Mouse (Mus musculus) pancreas, adult 10 weeks (tissue): Measurements from ENCODE around the gene Smpx. TPM values are rescaled to one million over a fixed set of nuclear protein-coding genes. Genes with fewer than 3 reads are reported as not detected.

ENCODE experiments used
- polyA plus RNA-seq: library from polyadenylated mRNA; stranded (reverse); fragments of 350-450 nt; fragmentation: Illumina TruSeq; extraction: RNeasy Lipid Tissue Mini Kit (QIAGEN cat#74804); gene quantifications from one replicate; pipeline ENCODE4 v1.2.3, GENCODE M21; 2015; ENCODE audit warnings: low read depth, low replicate concordance; ENCODE audit not compliant: insufficient read depth

The Smpx gene
- not detected for polyA plus RNA-seq

DNA sequence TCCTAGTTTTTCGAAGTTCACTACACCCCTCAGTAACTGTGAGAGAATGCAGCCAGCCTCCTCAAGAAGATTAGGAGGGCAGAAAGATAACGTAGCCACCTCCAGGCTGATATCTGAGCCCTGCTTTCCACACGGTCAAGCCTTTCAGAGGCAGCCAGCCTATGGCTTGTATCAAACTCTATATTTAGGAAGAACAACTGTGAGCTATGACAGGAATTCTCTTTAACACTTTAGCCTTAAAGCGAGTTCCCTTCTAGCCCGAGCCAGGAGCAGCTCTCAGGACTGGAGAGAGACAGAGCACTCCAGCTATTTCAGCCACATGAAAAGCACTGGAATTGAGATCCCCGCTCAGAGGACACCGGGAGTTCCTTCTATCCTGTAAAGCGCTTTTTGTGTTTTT is at the start of gene Smpx:
TSS of gene Smpx (plus strand) at position 49 of the 400 bp plus-strand sequence.

Other genes starting within 250 kb of the Smpx start
- 2.3 TPM for gene Sms, start 206.6 kb upstream of the Smpx start, polyA plus RNA-seq
- gene Yy2, start 129.9 kb upstream of the Smpx start, polyA plus RNA-seq = 0.37 TPM
- 1.4 TPM for gene Mbtps2, start 100.2 kb upstream of the Smpx start, polyA plus RNA-seq
- not detected for gene Klhl34, start 119.5 kb downstream of the Smpx start, polyA plus RNA-seq